Mouse (Mus musculus): Measurements from ENCODE around the gene Gm3072.
"Not testable (repeated sequence)": the region's sequence is repeated elsewhere in the genome, so short reads cannot be mapped to it uniquely, and the experiment has no call there.

Gene Gm3072

DNA sequence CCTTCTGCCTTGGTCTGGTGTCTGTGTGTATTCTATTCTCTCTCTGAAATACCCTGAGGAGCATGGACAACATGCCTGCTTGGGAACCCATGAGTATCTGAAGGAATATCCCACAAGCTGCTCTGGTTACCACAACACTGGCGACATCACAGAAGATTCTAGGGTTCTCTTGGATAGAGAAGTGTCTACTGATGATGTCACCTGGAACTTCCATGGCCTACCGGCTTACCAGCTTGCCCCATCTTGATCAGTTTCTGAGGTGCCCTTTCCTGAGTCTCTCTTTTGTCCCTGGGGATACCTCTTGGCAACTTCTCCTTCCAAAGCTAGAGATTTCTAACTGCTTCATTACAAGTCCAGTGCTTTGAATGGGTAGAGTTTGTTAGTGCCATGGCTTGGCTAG lies at the start of gene Gm3072:
Gene Gm3072 (minus strand): TSS at position 101 of the 400 bp plus-strand sequence.
- in situ Hi-C loops (cut with MboI, MseI) = loop anchor here (5.0 kb wide), 1 partner anchor 1953 kb away; the partner anchor contains the start of gene Gm17654

DNA sequence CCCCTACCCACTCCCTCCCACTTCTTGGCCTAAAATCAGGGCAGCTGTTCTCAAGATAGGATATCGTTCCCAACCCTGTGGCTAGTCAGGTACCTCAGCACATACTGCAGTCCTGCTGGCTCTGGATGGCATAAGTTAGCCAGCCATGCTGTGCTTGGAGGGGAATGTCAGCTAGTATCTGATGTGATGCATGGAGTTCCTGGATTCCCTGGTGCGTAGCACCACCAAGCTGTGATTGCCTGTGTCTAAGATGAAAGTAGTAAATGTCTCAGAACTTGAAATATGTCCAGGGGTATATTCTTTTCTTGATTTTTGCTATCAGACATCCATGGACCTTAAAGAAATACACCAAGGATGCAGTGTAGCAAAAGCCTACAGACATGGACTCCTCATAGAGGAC lies 23.8 kb upstream of the Gm3072 start:
- in situ Hi-C loops (cut with MboI, MseI) = loop anchor here (25.0 kb wide), 2 partner anchors 114 to 1364 kb away; partner anchors contain the start of genes Gm10376, Gm47189 and Gm7929

DNA sequence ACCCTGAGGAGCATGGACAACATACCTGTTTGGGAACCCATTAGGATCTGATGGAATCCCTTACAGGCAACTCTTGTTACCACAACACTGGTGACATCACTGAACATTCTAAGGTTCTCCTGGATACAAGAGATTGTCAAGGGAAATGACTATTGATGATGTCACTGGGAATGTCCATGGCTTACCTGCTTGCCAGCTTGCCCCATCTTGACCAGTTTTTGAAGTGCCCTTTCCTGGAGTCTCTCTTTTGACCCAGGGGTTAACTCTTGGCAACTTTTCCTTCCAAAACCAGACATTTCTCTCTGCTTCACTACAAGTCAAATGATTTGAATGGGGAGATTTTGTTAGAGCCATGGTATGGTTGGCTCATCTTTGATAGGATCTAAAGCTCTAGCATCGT lies 22.0 kb upstream of the Gm3072 start, which contains the start of gene Gm3676:
Gene Gm3676 (minus strand): TSS at position 101 of the 400 bp plus-strand sequence.
- in situ Hi-C loops (cut with MboI, MseI) = loop anchor here (25.0 kb wide), 2 partner anchors 116 to 1366 kb away; partner anchors contain the start of genes Gm10376, Gm47189 and Gm7929

DNA sequence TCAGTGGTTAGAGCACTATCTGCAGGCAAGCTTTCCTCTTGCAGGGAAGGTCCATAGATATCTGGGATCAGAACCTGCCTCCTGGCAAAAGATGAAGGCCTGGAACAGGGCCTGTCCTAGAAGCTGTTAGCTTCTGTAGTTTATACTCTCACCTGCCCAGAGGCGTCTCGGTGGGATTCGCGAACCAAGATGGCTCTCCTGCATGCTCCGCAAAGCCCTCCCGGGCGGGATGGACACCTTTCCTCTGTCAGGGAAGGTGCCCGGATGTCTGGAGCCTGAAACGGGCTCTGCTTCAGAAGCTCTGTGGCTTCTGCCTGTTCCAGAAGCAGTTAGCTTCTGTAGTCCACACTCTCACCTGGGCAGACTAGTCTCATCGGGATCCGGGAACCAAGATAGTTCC lies 5.7 kb upstream of the Gm3072 start:
- in situ Hi-C loops (cut with MboI, MseI) = loop anchor here (5.0 to 25.0 kb wide), 3 partner anchors 132 to 1702 kb away; partner anchors contain the start of genes Gm10376, Gm47189 and Gm7929

DNA sequence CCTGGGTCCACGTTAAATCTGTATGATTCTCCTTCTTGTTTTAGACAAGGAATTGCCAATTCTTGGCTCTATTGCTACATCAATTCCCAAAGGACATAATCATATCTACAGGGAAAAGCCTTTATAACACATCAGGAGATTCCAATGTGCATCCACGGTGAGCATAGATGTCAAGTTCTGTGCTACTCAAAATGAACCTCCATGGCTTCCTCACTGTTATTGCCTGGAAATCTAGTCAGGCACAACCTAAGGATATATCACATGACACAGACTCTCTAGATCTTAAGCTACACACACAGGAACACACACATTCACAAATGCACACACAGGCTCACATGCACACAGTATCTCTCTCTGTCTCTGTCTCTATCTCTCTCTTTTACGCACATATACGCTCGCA lies 1.9 kb downstream of the Gm3072 start:
- in situ Hi-C loops (cut with MboI, MseI) = loop anchor here (5.0 kb wide), 1 partner anchor 1955 kb away; the partner anchor contains the start of gene Gm17654

DNA sequence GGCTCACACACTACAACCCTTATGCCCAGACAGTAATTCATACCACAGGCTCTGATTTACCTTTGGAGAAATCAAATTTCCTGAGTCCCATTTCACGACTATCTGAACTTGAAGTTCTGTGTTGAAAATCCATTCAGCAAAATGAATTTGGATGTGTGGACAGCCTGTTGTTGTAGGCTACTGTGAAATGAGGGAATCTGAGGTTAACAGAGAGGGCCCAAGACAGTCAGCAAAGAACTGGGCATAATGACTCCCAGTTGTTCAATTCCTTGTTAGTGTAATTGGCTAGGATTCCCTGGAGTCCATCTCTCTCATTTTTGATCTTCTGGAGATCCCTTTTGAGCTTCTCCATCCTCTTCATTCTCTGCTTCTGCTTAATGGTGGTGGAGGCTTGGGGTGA lies 13.7 kb downstream of the Gm3072 start:
- in situ Hi-C loops (cut with MboI, MseI) = loop anchor here (5.0 kb wide), 1 partner anchor 1712 kb away; no protein-coding TSS in a partner anchor

DNA sequence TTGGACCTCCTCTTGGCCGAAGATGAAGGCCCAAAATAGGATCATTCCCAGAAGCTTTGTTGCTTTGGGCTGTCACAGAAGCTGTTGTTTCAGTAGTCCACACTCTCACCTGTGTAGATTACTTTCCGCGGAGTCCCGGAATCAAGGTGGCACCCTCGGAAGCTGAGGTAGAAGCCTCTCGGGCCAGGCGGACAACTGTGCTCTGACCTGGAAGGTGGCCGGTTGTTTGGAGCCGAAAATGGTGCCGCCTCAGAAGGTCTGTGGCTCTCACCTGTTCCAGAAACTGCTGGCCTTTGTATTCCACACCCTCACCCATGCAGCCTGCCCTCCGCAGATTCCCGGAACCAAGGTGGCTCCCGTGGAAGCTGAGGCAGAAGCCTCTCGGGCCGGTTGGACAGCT lies 23.5 kb downstream of the Gm3072 start:
- in situ Hi-C loops (cut with MboI, MseI) = not testable (repeated sequence)

DNA sequence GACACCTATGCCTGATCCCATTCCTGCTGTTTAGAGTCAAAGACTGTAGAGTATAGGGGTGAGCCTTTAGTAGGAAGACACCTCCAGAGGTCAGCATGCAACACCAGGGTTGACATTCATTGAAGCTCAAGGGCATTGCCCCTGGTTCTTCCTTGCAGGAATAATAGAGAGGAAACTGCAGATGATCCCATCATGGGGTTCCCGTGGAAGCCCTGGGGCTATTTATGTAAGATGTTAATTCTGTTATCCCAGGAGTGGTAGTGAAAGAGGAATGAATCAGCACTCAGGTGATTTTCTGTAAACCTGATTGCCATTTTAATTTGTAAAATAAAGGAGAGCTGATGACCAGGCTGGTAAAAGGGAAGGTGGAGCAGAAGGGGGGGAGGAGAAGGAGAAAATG lies 38.1 kb downstream of the Gm3072 start:
- in situ Hi-C loops (cut with MboI, MseI) = loop anchor here (10.0 kb wide), 1 partner anchor 348 kb away; no protein-coding TSS in a partner anchor

DNA sequence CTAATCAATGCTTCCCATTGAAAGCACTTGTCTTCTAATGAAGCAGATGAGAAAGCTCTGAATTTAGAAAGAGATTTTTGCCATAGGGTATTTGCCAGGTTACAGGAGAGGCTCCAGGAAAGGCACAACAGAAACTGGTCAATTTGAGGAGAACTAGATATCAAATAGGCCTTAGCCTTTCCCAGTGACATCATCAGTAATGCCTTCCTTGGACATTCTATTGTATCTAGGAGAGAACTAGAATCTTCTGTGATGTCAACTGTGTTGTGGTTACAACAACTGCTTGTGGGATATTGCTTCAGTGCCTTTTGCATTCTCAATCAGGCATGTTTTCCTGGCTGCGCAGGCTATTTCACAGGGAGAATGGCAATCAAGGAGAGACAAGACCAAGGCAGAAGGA lies 51.5 kb downstream of the Gm3072 start, which contains the start of gene 1700049E17Rik2:
Gene 1700049E17Rik2 (plus strand): TSS at position 301 of the 400 bp plus-strand sequence.
- in situ Hi-C loops (cut with MboI, MseI) = loop anchor here (10.0 kb wide), 1 partner anchor 1612 kb away; no protein-coding TSS in a partner anchor

Measured in T-helper 2 cell (primary cell).